Mouse (Mus musculus): ENCODE measurements around the gene Tfcp2. TPM values are rescaled to one million over a fixed set of nuclear protein-coding genes. Genes with fewer than 3 reads are reported as not detected.
"Not testable (repeated sequence)": the region's sequence is repeated elsewhere in the genome, so short reads cannot be mapped to it uniquely, and the experiment has no call there.

Tfcp2 gene
- polyA plus RNA-seq, 2 experiments = 23.2 to 30.5 TPM

DNA sequence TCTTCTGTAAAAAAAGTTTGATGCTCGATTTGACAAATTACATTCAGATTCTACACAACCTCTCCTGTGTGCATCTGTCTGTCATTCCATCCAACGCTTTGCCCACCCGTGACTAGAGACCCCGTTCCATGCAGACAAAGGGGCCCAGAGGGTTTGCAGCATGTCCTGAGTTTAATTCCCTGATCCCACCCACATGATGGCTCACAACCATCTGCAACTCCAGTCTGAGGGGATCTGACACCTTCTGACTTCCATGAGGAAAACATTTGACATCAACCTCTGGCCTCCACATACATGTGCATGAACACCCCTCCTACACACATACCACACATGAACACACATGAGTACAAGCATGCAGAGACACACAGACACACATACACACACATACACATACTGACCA is 10.4 kb downstream of the Tfcp2 start:
- TF ChIP-seq POLR2A (IDR thresholded peaks at IDR 0.05; ENCODE audit: borderline replicate concordance, extremely low read depth, insufficient read depth, insufficient read length) = no peak
- no peaks in the 10 kb centered on the region for H3K27me3 ChIP-seq (ENCODE audit: control insufficient read depth, insufficient read depth, low read length)
- no peaks in the 10 kb centered on the region for H3K4me1 ChIP-seq (ENCODE audit: control insufficient read depth, insufficient read depth, low read length)
- H3K4me2 ChIP-seq (replicated peaks; ENCODE audit: low read depth, low read length, severe bottlenecking) = no peak overlapping the region
- 97% methylated on average over 4 of the region's 4 CpGs for WGBS
- no peak for ATAC-seq (ENCODE audit: low FRiP score, low read depth)
- H3K27ac ChIP-seq (replicated peaks; ENCODE audit: low read depth, low read length) = no peak overlapping the region
- DNase-seq (ENCODE audit: low spot score) = no peak
- 0 out of 2 replicates have a peak, but pooled peaks cover 5% of the 10 kb centered on the region for H3K9me3 ChIP-seq (ENCODE audit: control insufficient read depth, low read length)
- H3K9ac ChIP-seq (ENCODE audit: low read depth, low read length, severe bottlenecking) = no peak overlapping the region
- 0 out of 2 replicates have a peak, but pooled peaks cover 6% of the 10 kb centered on the region for H3K36me3 ChIP-seq (ENCODE audit: control insufficient read depth, insufficient read depth, low read length)
- no peak overlapping the region for H3K4me3 ChIP-seq (replicated peaks; ENCODE audit: low read length)

DNA sequence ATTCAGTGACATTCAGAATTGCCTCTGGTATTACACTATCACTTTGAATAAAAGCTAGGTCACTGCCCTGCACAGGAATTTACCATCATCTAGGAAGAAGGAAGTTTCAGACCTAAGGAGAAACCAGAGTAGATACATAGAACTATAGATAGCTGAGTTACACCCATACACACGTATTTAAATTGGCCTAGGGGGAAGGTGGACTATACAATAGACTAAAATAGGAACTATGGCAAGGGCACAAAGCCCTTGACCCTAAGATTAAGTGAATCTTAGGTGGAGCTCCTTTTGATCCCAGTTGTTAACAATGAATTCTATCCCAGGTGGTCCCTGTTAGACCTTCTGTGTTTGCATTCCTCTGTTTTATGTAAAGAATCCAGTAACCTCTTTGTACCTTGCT is 10.8 kb downstream of the Tfcp2 start:
- H3K4me1 ChIP-seq (ENCODE audit: control insufficient read depth, insufficient read depth, low read length); ATAC-seq (ENCODE audit: low FRiP score, low read depth); H3K27ac ChIP-seq (replicated peaks; ENCODE audit: low read depth, low read length); H3K27me3 ChIP-seq (ENCODE audit: control insufficient read depth, insufficient read depth, low read length); H3K9me3 ChIP-seq (ENCODE audit: control insufficient read depth, low read length); H3K4me2 ChIP-seq (replicated peaks; ENCODE audit: low read depth, low read length, severe bottlenecking); H3K9ac ChIP-seq (ENCODE audit: low read depth, low read length, severe bottlenecking); DNase-seq (ENCODE audit: low spot score); H3K4me3 ChIP-seq (replicated peaks; ENCODE audit: low read length): not testable (repeated sequence)
- 87% methylated on average over 1 of the region's 1 CpGs for WGBS
- 0 out of 2 replicates have a peak, but pooled peaks cover 10% of the 10 kb centered on the region for H3K36me3 ChIP-seq (ENCODE audit: control insufficient read depth, insufficient read depth, low read length)

DNA sequence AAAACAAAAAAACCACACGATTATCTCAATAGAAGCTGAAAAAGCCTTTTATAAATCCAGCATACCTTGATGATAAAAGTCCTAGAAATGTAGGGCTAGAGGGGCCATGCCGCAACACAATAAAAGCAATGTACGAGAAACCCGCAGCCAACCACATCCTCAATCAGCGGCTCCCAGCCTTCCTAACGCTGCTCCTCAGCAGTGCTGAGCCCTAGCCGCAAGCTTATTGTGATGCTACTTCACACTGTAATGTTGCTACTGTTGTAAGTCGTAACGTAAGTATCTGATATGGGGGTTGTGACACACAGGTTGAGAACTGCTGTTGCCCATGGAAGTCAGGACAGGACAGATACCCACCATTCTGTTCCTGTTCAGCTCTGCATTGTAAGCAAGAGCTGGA is 12.4 kb downstream of the Tfcp2 start:
- TF ChIP-seq POLR2A (IDR thresholded peaks at IDR 0.05; ENCODE audit: borderline replicate concordance, extremely low read depth, insufficient read depth, insufficient read length) = no peak
- Histone ChIP-seq H3K4me1 (ENCODE audit: control insufficient read depth, insufficient read depth, low read length) (no peaks in the 10 kb centered on the region), H3K36me3 (ENCODE audit: control insufficient read depth, insufficient read depth, low read length) (peaks cover 12% of the 10 kb centered on the region; the same call in 1 of the 2 replicates), H3K27me3 (ENCODE audit: control insufficient read depth, insufficient read depth, low read length) (no peaks in the 10 kb centered on the region), H3K27ac (replicated peaks; ENCODE audit: low read depth, low read length) (no peak overlapping the region), H3K9me3 (ENCODE audit: control insufficient read depth, low read length) (no peaks in the 10 kb centered on the region), H3K4me2 (replicated peaks; ENCODE audit: low read depth, low read length, severe bottlenecking) (no peak overlapping the region), H3K9ac (ENCODE audit: low read depth, low read length, severe bottlenecking) (no peak overlapping the region), H3K4me3 (replicated peaks; ENCODE audit: low read length) (no peak overlapping the region)
- ATAC-seq (ENCODE audit: low FRiP score, low read depth) (no peak), DNase-seq (ENCODE audit: low spot score) (no peak)
- WGBS = 94% methylated on average over 9 of the region's 9 CpGs

DNA sequence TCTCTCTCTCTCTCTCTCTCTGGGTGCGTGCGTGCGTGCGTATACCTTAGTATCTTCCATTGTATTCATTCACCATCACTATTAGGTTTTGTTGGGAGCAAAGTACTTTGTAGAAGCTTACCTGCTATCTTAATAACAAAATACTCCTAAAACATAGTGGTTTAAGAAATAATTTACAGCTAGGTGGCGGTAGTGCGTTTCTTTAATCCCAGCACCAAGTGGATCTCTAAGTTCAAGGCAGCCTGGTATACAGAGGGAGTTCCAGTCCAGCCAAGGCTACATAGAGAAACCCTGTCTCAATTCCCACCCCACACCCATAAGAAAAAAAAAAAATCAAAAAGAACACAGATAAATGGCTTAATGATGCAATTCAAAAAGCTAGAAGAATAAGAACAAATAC is 13.9 kb downstream of the Tfcp2 start:
- Histone ChIP-seq H3K9ac (ENCODE audit: low read depth, low read length, severe bottlenecking) (no peak overlapping the region), H3K4me3 (replicated peaks; ENCODE audit: low read length) (no peak overlapping the region), H3K9me3 (ENCODE audit: control insufficient read depth, low read length) (no peaks in the 10 kb centered on the region), H3K4me2 (replicated peaks; ENCODE audit: low read depth, low read length, severe bottlenecking) (no peak overlapping the region), H3K27ac (replicated peaks; ENCODE audit: low read depth, low read length) (no peak overlapping the region), H3K27me3 (ENCODE audit: control insufficient read depth, insufficient read depth, low read length) (no peaks in the 10 kb centered on the region), H3K4me1 (ENCODE audit: control insufficient read depth, insufficient read depth, low read length) (no peaks in the 10 kb centered on the region), H3K36me3 (ENCODE audit: control insufficient read depth, insufficient read depth, low read length) (peaks cover 12% of the 10 kb centered on the region; the same call in 1 of the 2 replicates)
- WGBS = 88% methylated on average over 6 of the region's 6 CpGs
- ATAC-seq (ENCODE audit: low FRiP score, low read depth) = no peak
- peak; percentile 79 for DNase-seq (ENCODE audit: low spot score)
- no peak for TF ChIP-seq POLR2A (IDR thresholded peaks at IDR 0.05; ENCODE audit: borderline replicate concordance, extremely low read depth, insufficient read depth, insufficient read length)

DNA sequence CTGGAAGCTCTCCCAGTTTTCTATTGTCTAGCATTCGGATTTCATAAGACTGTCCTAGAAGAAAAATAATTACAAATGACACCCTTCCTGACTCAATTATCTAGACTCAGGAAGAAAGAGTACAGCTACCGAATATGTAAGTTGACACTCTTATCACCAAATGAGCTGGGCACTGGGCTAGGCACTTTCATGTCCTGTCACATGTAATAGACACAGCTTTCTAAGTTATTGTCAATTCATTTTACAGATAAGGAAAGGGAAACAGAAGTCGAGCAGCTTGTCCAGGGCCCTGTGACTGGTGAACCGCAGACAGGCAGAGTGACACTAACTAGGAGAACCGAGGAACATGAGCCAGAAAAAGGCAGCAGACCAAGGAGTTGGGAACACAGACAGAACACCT is 23.9 kb downstream of the Tfcp2 start:
- Histone ChIP-seq H3K9me3 (ENCODE audit: control insufficient read depth, low read length) (no peaks in the 10 kb centered on the region), H3K36me3 (ENCODE audit: control insufficient read depth, insufficient read depth, low read length) (peaks cover 20% of the 10 kb centered on the region), H3K4me3 (replicated peaks; ENCODE audit: low read length) (no peak overlapping the region), H3K27me3 (ENCODE audit: control insufficient read depth, insufficient read depth, low read length) (no peaks in the 10 kb centered on the region), H3K27ac (replicated peaks; ENCODE audit: low read depth, low read length) (no peak overlapping the region), H3K4me1 (ENCODE audit: control insufficient read depth, insufficient read depth, low read length) (no peaks in the 10 kb centered on the region), H3K4me2 (replicated peaks; ENCODE audit: low read depth, low read length, severe bottlenecking) (no peak overlapping the region), H3K9ac (ENCODE audit: low read depth, low read length, severe bottlenecking) (no peak overlapping the region)
- TF ChIP-seq POLR2A (IDR thresholded peaks at IDR 0.05; ENCODE audit: borderline replicate concordance, extremely low read depth, insufficient read depth, insufficient read length) = no peak
- 91% methylated on average over 5 of the region's 5 CpGs for WGBS
- ATAC-seq (ENCODE audit: low FRiP score, low read depth) (no peak), DNase-seq (ENCODE audit: low spot score) (no peak)

DNA sequence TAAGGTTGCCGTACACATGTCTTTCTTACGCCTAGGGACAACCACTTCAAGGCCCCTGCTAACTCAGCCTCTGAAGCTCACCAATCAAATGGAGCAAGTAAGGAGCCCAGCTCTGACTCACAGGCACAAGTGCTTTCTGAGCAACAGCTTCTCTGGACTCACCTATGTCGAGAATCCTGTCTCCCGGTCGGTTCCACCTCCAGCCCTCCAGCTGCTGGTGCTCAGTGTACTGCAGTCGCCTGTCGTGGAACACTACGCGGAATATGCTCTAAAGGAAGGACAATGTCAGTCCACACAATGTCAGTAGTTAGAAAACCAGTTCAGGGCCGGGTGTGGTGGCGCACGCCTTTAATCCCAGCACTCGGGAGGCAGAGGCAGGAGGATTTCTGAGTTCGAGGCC is 26.4 kb downstream of the Tfcp2 start:
- Histone ChIP-seq H3K9me3 (ENCODE audit: control insufficient read depth, low read length) (no peaks in the 10 kb centered on the region), H3K4me2 (replicated peaks; ENCODE audit: low read depth, low read length, severe bottlenecking) (no peak overlapping the region), H3K4me1 (ENCODE audit: control insufficient read depth, insufficient read depth, low read length) (no peaks in the 10 kb centered on the region), H3K36me3 (ENCODE audit: control insufficient read depth, insufficient read depth, low read length) (peaks cover 40% of the 10 kb centered on the region), H3K27me3 (ENCODE audit: control insufficient read depth, insufficient read depth, low read length) (no peaks in the 10 kb centered on the region), H3K9ac (ENCODE audit: low read depth, low read length, severe bottlenecking) (no peak overlapping the region), H3K27ac (replicated peaks; ENCODE audit: low read depth, low read length) (no peak overlapping the region), H3K4me3 (replicated peaks; ENCODE audit: low read length) (no peak overlapping the region)
- whole genome bisulfite sequencing = 88% methylated on average over 14 of the region's 14 CpGs
- DNase-seq (ENCODE audit: low spot score) = no peak
- no peak for TF ChIP-seq POLR2A (IDR thresholded peaks at IDR 0.05; ENCODE audit: borderline replicate concordance, extremely low read depth, insufficient read depth, insufficient read length)
- ATAC-seq (ENCODE audit: low FRiP score, low read depth) = no peak
